Mouse (Mus musculus): ENCODE results near the gene Ybx1. TPM values are rescaled to one million over a fixed set of nuclear protein-coding genes. Genes with fewer than 3 reads are reported as not detected.

Gene Ybx1
- polyA plus RNA-seq, 1 experiment: 195 TPM

- 70% methylated on average over 22 of the region's 22 CpGs for WGBS
- no peak for TF ChIP-seq POLR2A (IDR thresholded peaks at IDR 0.05; ENCODE audit: borderline replicate concordance, extremely low read depth, low read depth, low read length)
- no peak for TF ChIP-seq CTCF (IDR thresholded peaks at IDR 0.05; ENCODE audit: insufficient read depth, low read length)
These were observed 49.8 kb downstream of the Ybx1 start for GRCm38 (mm10) chr4:119244468-119245240.

GRCm38 (mm10) chr4:119242571-119242970 is 51.8 kb downstream of the Ybx1 start:
- WGBS: 90% methylated on average over 12 of the region's 12 CpGs
- TF ChIP-seq POLR2A (IDR thresholded peaks at IDR 0.05; ENCODE audit: borderline replicate concordance, extremely low read depth, low read depth, low read length): no peak
- TF ChIP-seq CTCF (IDR thresholded peaks at IDR 0.05; ENCODE audit: insufficient read depth, low read length): no peak
- H3K4me3 ChIP-seq (replicated peaks; ENCODE audit: extremely low read depth, low read depth, low read length): no peak overlapping the region
- H3K4me1 ChIP-seq (ENCODE audit: control insufficient read depth, insufficient read depth, low read length): peaks cover 2% of the 10 kb centered on the region
- no peak for DNase-seq

More at GRCm38 (mm10) chr4:119244468-119245240, 49.8 kb downstream of the Ybx1 start:
- peaks cover 4% of the 10 kb centered on the region for H3K4me1 ChIP-seq (ENCODE audit: control insufficient read depth, insufficient read depth, low read length)
- no peak overlapping the region for H3K4me3 ChIP-seq (replicated peaks; ENCODE audit: extremely low read depth, low read depth, low read length)
- no peak for DNase-seq

GRCm38 (mm10) chr4:119241664-119242063 is 52.7 kb downstream of the Ybx1 start:
- no peak for DNase-seq
- TF ChIP-seq POLR2A (IDR thresholded peaks at IDR 0.05; ENCODE audit: borderline replicate concordance, extremely low read depth, low read depth, low read length): no peak
- peak; percentile 42; the same call in 1 of the 2 replicates for TF ChIP-seq CTCF (IDR thresholded peaks at IDR 0.05; ENCODE audit: insufficient read depth, low read length)
- H3K4me3 ChIP-seq (replicated peaks; ENCODE audit: extremely low read depth, low read depth, low read length): no peak overlapping the region
- 87% methylated on average over 14 of the region's 14 CpGs for WGBS
- H3K4me1 ChIP-seq (ENCODE audit: control insufficient read depth, insufficient read depth, low read length): peaks cover 2% of the 10 kb centered on the region

- Histone ChIP-seq H3K4me3 (replicated peaks; ENCODE audit: extremely low read depth, low read depth, low read length) (peak overlapping the region; percentile 32), H3K4me1 (ENCODE audit: control insufficient read depth, insufficient read depth, low read length) (no peaks in the 10 kb centered on the region; the same call in 1 of the 2 replicates)
- 26% methylated on average over 12 of the region's 12 CpGs for WGBS
- DNase-seq: peak; percentile 34
- peak; percentile 45; the same call in 1 of the 2 replicates for TF ChIP-seq CTCF (IDR thresholded peaks at IDR 0.05; ENCODE audit: insufficient read depth, low read length)
- TF ChIP-seq POLR2A (IDR thresholded peaks at IDR 0.05; ENCODE audit: borderline replicate concordance, extremely low read depth, low read depth, low read length): no peak
These were observed 55.2 kb downstream of the Ybx1 start for GRCm38 (mm10) chr4:119239181-119239682.

- DNase-seq: no peak
- TF ChIP-seq CTCF (IDR thresholded peaks at IDR 0.05; ENCODE audit: insufficient read depth, low read length) (no peak), POLR2A (IDR thresholded peaks at IDR 0.05; ENCODE audit: borderline replicate concordance, extremely low read depth, low read depth, low read length) (no peak)
- H3K4me1 ChIP-seq (ENCODE audit: control insufficient read depth, insufficient read depth, low read length): no peaks in the 10 kb centered on the region; the same call in 1 of the 2 replicates
- H3K4me3 ChIP-seq (replicated peaks; ENCODE audit: extremely low read depth, low read depth, low read length): no peak overlapping the region
- WGBS: 72% methylated on average over 3 of the region's 3 CpGs
These were observed 55.7 kb downstream of the Ybx1 start for GRCm38 (mm10) chr4:119238661-119239060.

- no peak for DNase-seq
- TF ChIP-seq CTCF (IDR thresholded peaks at IDR 0.05; ENCODE audit: insufficient read depth, low read length) (no peak), POLR2A (IDR thresholded peaks at IDR 0.05; ENCODE audit: borderline replicate concordance, extremely low read depth, low read depth, low read length) (no peak)
- no peaks in the 10 kb centered on the region; the same call in 1 of the 2 replicates for H3K4me1 ChIP-seq (ENCODE audit: control insufficient read depth, insufficient read depth, low read length)
- 88% methylated on average over 3 of the region's 3 CpGs for WGBS
- no peak overlapping the region for H3K4me3 ChIP-seq (replicated peaks; ENCODE audit: extremely low read depth, low read depth, low read length)
These were observed 60.1 kb downstream of the Ybx1 start for GRCm38 (mm10) chr4:119234348-119234747.

GRCm38 (mm10) chr4:119233256-119233901 is 61.0 kb downstream of the Ybx1 start:
- TF ChIP-seq POLR2A (IDR thresholded peaks at IDR 0.05; ENCODE audit: borderline replicate concordance, extremely low read depth, low read depth, low read length) (no peak), CTCF (IDR thresholded peaks at IDR 0.05; ENCODE audit: insufficient read depth, low read length) (no peak)
- H3K4me3 ChIP-seq (replicated peaks; ENCODE audit: extremely low read depth, low read depth, low read length): peak overlapping the region; percentile 73
- no peak for DNase-seq
- no peaks in the 10 kb centered on the region for H3K4me1 ChIP-seq (ENCODE audit: control insufficient read depth, insufficient read depth, low read length)
- WGBS: under 1% methylated on average over 36 of the region's 36 CpGs

- DNase-seq: peak; percentile 99
- WGBS: under 1% methylated on average over 71 of the region's 71 CpGs
- no peaks in the 10 kb centered on the region for H3K4me1 ChIP-seq (ENCODE audit: control insufficient read depth, insufficient read depth, low read length)
- peak within 1 kb of the TSS; percentile 96 for H3K4me3 ChIP-seq (replicated peaks; ENCODE audit: extremely low read depth, low read depth, low read length)
- TF ChIP-seq CTCF (IDR thresholded peaks at IDR 0.05; ENCODE audit: insufficient read depth, low read length) (no peak), POLR2A (IDR thresholded peaks at IDR 0.05; ENCODE audit: borderline replicate concordance, extremely low read depth, low read depth, low read length) (peak; percentile 76; the same call in 1 of the 2 replicates)
These were observed 61.8 kb downstream of the Ybx1 start, which contains the start of the genes AU022252 and P3h1 for GRCm38 (mm10) chr4:119232410-119233255. Gene AU022252, minus strand, starts transcription at chr4:119232712. Gene P3h1, plus strand, starts transcription at chr4:119232915.

Other genes starting within 250 kb of the Ybx1 start
- gene Slc2a1, start 185.9 kb downstream of the Ybx1 start, polyA plus RNA-seq (2012; rRNA removed): 32.0 and 39.0 TPM in 2 replicates
- gene Zfp691, start 120.4 kb downstream of the Ybx1 start, polyA plus RNA-seq (2012; rRNA removed): 8.9 and 10.1 TPM in 2 replicates
- 0.06 and 0.66 TPM in 2 replicates for gene Ermap, start 104.6 kb downstream of the Ybx1 start, polyA plus RNA-seq (2012; rRNA removed)
- 18.1 and 24.0 TPM in 2 replicates for gene Svbp, start 99.3 kb downstream of the Ybx1 start, polyA plus RNA-seq (2012; rRNA removed)
- 0.25 and 0.28 TPM in 2 replicates for gene Tmem269, start 76.4 kb downstream of the Ybx1 start, polyA plus RNA-seq (2012; rRNA removed)
- 3.4 and 6.5 TPM in 2 replicates for gene AU022252, start 61.9 kb downstream of the Ybx1 start, polyA plus RNA-seq (2012; rRNA removed)
- 22.4 and 24.0 TPM in 2 replicates for gene P3h1, start 61.7 kb downstream of the Ybx1 start, polyA plus RNA-seq (2012; rRNA removed)
- 1.2 TPM in 2 replicates for gene Cldn19, start 39.2 kb downstream of the Ybx1 start, polyA plus RNA-seq (2012; rRNA removed)
- gene Ppih, start 25.9 kb upstream of the Ybx1 start, polyA plus RNA-seq (2012; rRNA removed): 3.2 and 5.3 TPM in 2 replicates
- gene Ccdc30, start 120.9 kb upstream of the Ybx1 start, polyA plus RNA-seq (2012; rRNA removed): 3.4 and 4.2 TPM in 2 replicates
- 9.3 and 9.9 TPM in 2 replicates for gene Ppcs, start 127.8 kb upstream of the Ybx1 start, polyA plus RNA-seq (2012; rRNA removed)
- gene Zmynd12, start 128.2 kb upstream of the Ybx1 start, polyA plus RNA-seq (2012; rRNA removed): 5.8 and 6.4 TPM in 2 replicates
- 0.14 and 0.19 TPM in 2 replicates for gene Rimkla, start 198.0 kb upstream of the Ybx1 start, polyA plus RNA-seq (2012; rRNA removed)
- 14.1 and 18.0 TPM in 2 replicates for gene Foxj3, start 242.4 kb upstream of the Ybx1 start, polyA plus RNA-seq (2012; rRNA removed)
- 5.1 and 5.9 TPM in 2 replicates for gene Frg2f1, start 244.9 kb upstream of the Ybx1 start, polyA plus RNA-seq (2012; rRNA removed)

Data from lung, adult 2 months (tissue).